Mouse (Mus musculus) spleen, adult 12 weeks (tissue): ENCODE data around the gene Lamb2.

Experiments used
- DNase-seq: peaks from one replicate; pipeline ENCODE4 v3.0.0; 2022; ENCODE audit warnings: low spot score

The Lamb2 gene

DNA sequence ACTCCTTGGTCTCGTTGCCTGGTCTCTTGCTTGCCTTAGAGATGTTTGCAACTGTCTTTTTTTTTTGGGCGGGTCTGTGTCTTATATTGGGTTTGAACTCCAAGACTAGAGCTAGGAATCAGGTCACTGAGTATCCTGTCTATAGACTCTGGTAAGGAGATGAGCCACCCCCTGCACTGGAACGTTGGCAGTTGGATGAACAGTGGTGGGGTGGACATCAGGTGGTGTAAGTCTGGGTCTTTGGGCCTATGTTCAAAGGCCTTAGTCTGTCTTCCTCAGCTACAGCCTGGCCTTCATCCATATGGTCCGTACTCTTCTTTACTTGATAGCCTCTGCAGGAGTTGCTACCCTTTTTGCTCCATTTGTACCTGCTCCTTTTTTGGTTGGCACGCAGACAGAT lies 17.9 kb upstream of the Lamb2 start:
- DNase-seq, result no peak

DNA sequence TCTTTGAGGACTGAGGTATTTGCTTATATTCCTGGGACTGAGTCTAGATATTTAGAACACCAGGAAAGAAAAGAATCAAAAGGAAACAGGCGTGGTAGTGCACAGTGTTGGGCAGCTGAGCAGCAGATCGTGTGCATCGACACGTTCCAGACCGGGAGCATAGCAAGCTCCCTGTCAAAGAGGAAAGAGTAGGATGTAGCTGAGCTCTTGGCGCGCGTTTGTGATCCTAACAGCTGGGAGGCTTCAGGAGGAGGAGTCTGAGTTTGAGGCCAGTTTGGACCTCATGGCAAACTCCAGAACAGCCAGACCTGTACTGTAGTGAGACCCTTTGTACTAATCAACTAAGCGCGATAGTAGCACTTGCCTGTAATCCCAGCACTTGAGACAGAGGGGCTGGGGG lies 17.3 kb upstream of the Lamb2 start:
- no peak for DNase-seq

- DNase-seq, result no peak
Observed at GRCm38 (mm10) chr9:108463713-108464112, 15.8 kb upstream of the Lamb2 start.

- no peak for DNase-seq
Observed at GRCm38 (mm10) chr9:108466219-108466618, 13.3 kb upstream of the Lamb2 start.

DNA sequence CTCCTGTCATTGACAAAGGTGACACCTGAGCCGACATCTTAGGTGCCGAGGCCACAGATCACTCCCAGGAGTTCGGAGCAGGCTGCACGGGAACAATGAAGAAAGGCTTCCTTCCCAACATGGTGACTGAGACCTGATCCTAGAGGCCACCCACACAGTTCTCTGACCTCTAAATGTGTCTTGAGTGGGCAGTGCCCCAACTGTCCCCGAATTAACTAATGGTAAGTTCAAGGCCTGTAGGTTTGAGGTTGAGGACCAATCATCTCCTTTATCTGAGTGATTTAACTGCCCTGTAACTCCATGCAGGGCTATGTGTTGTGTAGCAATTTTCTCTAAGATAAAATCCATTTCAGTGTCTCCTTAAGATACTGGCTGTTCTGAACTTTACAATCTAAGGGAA lies 10.1 kb upstream of the Lamb2 start:
- DNase-seq, result no peak

GRCm38 (mm10) chr9:108469845-108470244 lies 9.7 kb upstream of the Lamb2 start:
- DNase-seq, result no peak

DNA sequence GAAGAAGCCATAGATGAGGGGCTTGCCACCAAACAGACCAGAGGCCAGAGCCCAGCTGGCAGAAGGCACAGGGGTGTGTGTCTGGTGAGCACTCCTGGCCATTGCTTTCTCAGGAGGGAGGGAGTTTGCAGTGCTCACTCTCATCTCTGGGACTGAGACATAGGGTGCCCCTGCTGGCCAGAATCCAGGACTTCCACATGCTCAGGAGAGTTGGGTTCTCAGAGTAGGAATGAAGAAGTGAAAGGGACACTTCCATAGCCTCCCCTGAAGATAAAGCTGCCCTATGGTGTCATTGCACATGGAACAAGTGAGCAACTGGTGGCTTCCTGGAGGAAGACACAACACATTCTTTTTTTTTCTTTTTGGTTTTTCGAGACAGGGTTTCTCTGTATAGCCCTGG lies 5.0 kb upstream of the Lamb2 start:
- DNase-seq, result no peak

- no peak for DNase-seq
Observed at GRCm38 (mm10) chr9:108478638-108479156, 839 bp upstream of the Lamb2 start.

GRCm38 (mm10) chr9:108479241-108479640 lies 295 bp upstream of the Lamb2 start:
- no peak for DNase-seq

GRCm38 (mm10) chr9:108480813-108481519 lies 1.4 kb downstream of the Lamb2 start:
- DNase-seq, result no peak

DNA sequence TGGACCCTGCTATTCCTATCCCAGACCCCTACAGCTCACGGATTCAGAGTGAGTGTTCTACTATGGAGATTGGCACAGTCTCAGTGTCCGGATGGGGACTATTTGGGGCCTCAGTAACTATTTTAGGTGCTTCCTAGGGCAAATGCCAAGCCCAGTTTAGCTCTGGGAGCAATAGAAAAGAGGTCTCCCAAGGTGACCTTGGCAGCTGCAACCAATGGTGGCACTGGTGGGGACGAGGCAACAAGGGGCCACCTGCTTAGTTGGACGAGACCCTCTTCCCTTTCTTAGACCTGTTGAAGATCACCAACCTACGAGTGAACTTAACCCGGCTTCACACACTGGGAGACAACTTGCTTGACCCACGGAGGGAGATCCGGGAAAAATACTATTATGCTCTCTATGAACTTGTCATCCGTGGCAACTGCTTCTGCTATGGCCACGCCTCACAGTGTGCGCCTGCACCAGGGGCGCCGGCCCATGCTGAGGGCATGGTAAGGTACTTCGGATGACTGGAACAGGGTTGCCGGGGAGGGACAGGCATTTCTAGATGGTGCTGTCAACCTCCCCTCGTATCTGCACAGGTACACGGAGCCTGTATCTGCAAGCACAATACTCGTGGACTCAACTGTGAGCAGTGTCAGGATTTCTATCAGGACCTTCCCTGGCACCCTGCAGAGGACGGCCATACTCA lies 2.1 kb downstream of the Lamb2 start:
- DNase-seq, result no peak

DNA sequence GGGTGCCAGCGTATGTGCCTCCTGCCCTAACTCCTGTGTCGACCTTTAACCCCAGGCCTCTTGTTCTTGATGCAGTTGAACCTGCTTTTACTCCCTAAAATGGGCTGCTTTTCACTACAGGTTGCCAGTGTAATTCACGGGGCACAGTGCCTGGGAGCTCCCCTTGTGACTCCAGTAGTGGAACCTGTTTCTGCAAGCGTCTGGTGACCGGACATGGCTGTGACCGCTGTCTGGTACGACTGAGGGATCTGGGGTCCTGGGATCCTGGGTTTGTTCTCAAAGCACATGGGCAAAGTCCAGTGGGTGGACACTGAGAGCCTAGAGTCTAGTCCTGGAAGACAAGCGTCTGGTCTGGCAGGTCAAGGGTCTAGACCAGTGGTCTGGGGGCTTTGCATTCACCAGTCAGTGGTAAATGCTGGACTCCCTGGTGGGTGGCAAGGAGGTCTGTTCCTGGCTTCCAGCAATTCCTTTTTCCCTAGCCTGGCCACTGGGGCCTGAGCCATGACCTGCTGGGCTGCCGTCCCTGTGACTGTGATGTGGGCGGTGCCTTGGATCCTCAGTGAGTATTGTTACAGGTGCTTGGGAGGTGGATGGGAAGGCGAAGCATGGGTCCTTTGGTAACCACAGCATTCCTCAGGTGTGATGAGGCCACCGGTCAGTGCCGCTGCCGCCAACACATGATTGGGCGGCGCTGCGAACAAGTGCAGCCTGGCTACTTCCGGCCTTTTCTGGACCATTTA lies 3.7 kb downstream of the Lamb2 start:
- DNase-seq, result no peak

DNA sequence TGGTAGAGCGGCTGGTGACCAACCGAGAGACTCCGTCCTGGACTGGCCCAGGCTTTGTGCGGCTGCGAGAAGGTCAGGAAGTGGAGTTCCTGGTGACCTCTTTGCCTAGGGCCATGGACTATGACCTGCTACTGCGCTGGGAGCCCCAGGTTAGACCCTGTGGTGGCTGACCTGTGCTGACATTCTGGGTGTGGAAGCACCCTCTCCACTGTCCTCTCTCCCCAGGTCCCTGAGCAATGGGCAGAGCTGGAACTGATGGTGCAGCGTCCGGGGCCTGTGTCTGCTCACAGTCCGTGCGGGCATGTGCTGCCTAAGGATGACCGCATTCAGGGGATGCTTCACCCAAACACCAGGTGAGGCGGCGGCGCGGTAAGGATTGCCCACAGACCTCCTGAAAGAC lies 4.5 kb downstream of the Lamb2 start:
- no peak for DNase-seq

- DNase-seq, result no peak
Observed at GRCm38 (mm10) chr9:108485301-108485875, 5.9 kb downstream of the Lamb2 start.

DNA sequence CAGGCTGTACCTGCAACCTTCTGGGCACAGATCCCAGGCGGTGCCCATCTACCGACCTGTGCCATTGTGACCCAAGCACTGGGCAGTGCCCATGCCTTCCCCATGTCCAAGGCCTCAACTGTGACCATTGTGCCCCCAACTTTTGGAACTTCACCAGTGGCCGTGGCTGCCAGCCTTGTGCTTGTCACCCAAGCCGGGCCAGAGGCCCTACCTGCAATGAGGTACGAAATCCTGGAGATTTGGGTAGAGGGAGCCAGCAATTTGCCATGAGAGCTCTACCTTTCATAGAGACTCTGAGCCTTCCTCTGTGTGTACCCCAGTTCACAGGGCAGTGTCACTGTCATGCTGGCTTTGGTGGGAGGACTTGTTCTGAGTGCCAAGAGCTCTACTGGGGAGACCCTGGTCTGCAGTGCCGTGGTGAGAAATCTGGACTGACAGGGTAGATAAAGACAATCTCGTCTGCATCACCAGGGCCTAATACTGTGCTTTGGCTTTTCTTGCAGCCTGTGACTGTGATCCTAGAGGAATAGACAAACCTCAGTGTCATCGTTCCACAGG lies 7.5 kb downstream of the Lamb2 start:
- no peak for DNase-seq

DNA sequence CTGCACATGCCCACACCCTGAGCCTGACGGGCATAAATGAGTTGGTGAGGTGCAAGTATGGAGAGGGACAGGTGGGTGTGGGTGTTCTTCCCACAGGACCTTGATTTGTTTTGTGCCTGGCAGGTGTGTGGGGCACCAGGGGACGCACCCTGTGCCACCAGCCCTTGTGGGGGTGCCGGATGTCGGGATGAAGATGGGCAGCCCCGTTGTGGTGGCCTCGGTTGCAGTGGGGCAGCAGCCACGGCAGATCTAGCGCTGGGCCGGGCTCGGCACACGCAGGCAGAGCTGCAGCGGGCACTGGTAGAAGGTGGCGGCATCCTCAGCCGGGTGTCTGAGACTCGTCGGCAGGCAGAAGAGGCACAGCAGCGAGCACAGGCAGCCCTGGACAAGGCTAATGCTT lies 8.9 kb downstream of the Lamb2 start:
- DNase-seq, result no peak

GRCm38 (mm10) chr9:108489215-108489614 lies 9.7 kb downstream of the Lamb2 start:
- DNase-seq, result no peak

- no peak for DNase-seq
Observed at GRCm38 (mm10) chr9:108489702-108490558, 10.4 kb downstream of the Lamb2 start.

- DNase-seq, result peak; percentile 84
Observed at GRCm38 (mm10) chr9:108490559-108491285, 11.2 kb downstream of the Lamb2 start, which contains the start of gene Usp19. Usp19 (plus strand) TSS chr9:108490602.

DNA sequence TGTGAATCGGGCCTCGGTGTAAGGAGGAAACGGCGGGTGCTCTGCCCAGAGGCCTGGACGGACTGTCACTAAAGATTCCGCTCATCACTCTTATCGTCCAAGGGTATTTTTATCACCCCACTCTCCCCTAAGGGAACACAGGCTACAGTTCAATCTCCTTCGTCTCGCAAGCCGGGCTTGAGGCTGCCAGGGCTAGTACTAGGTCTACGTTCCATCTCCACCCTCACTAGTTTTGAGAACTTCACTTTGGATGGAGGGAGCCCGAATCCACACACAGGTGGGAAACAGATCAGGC lies 11.7 kb downstream of the Lamb2 start:
- no peak for DNase-seq
